Mouse (Mus musculus) olfactory bulb, adult 2 months (tissue): Measurements from ENCODE around the gene Pomt2. TPM values are rescaled to one million over a fixed set of nuclear protein-coding genes. Genes with fewer than 3 reads are reported as not detected.
A peak's percentile ranks its signal among the peaks of the same experiment; 100 is the strongest.

Experiments used
- H3K27ac ChIP-seq: fragments of 200-500 bp; 2 replicates; pipeline ENCODE4 v1.5.1; 2012; ENCODE audit warnings: low read depth, low read length; ENCODE audit not compliant: insufficient read depth
- H3K4me1 ChIP-seq: fragments of 200-500 bp; 2 replicates; pipeline ENCODE4 v1.6.1; 2012; ENCODE audit warnings: low read length; ENCODE audit not compliant: control insufficient read depth, insufficient read depth
- H3K4me3 ChIP-seq: fragments of 200-500 bp; 2 replicates; pipeline ENCODE4 v1.5.1; 2012; ENCODE audit warnings: mild to moderate bottlenecking, low read depth, low read length, moderate library complexity; ENCODE audit not compliant: insufficient read depth
- CTCF ChIP-seq: fragments of 200-500 bp; IDR thresholded peaks from 2 replicates; pipeline ENCODE4 v1.5.1; 2012; ENCODE audit warnings: low read depth, mild to moderate bottlenecking, low read length, moderate library complexity; ENCODE audit not compliant: insufficient read depth
- POLR2A ChIP-seq: fragments of 200-500 bp; IDR thresholded peaks from 2 replicates; pipeline ENCODE4 v1.6.1; 2012; ENCODE audit warnings: mild to moderate bottlenecking, low read depth, low read length, moderate library complexity; ENCODE audit not compliant: insufficient read depth
- WGBS: fragments of 180-500 bp; shearing (Covaris S2); methylation state at CpG from one replicate; pipeline ENCODE4 v1.1.7; 2018; 5-methylcytosine and 5-hydroxymethylcytosine counted together
- polyA plus RNA-seq: library from polyadenylated mRNA; stranded (reverse); fragments of >200 nt; gene quantifications from 2 replicates; pipeline ENCODE4 v1.2.4, GENCODE M21; 2012; ENCODE audit warnings: low replicate concordance; ENCODE audit not compliant: missing spikeins, insufficient read depth, insufficient read length

Gene Pomt2
- polyA plus RNA-seq = not detected in 2 replicates

- TF ChIP-seq CTCF (no peak), POLR2A (peak; percentile 49; the same call in 1 of the 2 replicates)
- under 1% methylated on average over 61 of the region's 61 CpGs for WGBS
- peak within 1 kb of the TSS; percentile 70 for H3K4me3 ChIP-seq
- no peaks in the 10 kb centered on the region for H3K4me1 ChIP-seq
- H3K27ac ChIP-seq = peak within 1 kb of the TSS; percentile 86
Observed at GRCm38 (mm10) chr12:87147395-87148089, at the start of gene Pomt2. Pomt2 (minus strand) TSS chr12:87147968.

- no peak overlapping the region for H3K27ac ChIP-seq
- peaks cover 5% of the 10 kb centered on the region; the same call in 1 of the 2 replicates for H3K4me1 ChIP-seq
- TF ChIP-seq POLR2A = no peak
- TF ChIP-seq CTCF = no peak
- no peak overlapping the region for H3K4me3 ChIP-seq
Observed at GRCm38 (mm10) chr12:87196310-87196709, 48.5 kb upstream of the Pomt2 start.

GRCm38 (mm10) chr12:87195069-87195468 lies 47.3 kb upstream of the Pomt2 start:
- TF ChIP-seq CTCF (no peak), POLR2A (no peak)
- Histone ChIP-seq H3K4me1 (peaks cover 5% of the 10 kb centered on the region; the same call in 1 of the 2 replicates), H3K27ac (no peak overlapping the region), H3K4me3 (no peak overlapping the region)
- 92% methylated on average over 1 of the region's 1 CpGs for WGBS

- TF ChIP-seq CTCF (no peak), POLR2A (no peak)
- Histone ChIP-seq H3K27ac (no peak overlapping the region), H3K4me1 (peaks cover 5% of the 10 kb centered on the region; the same call in 1 of the 2 replicates), H3K4me3 (no peak overlapping the region)
- 92% methylated on average over 3 of the region's 3 CpGs for whole genome bisulfite sequencing
Observed at GRCm38 (mm10) chr12:87193008-87193407, 45.2 kb upstream of the Pomt2 start.

GRCm38 (mm10) chr12:87177631-87178030 lies 29.9 kb upstream of the Pomt2 start:
- H3K4me3 ChIP-seq = no peak overlapping the region
- no peak for TF ChIP-seq CTCF
- TF ChIP-seq POLR2A = no peak
- H3K27ac ChIP-seq = no peak overlapping the region
- H3K4me1 ChIP-seq = peaks cover 14% of the 10 kb centered on the region
- WGBS = 96% methylated on average over 4 of the region's 4 CpGs

- 27% methylated on average over 4 of the region's 4 CpGs for WGBS
- H3K4me1 ChIP-seq = peaks cover 14% of the 10 kb centered on the region
Observed at GRCm38 (mm10) chr12:87175194-87175946, 27.6 kb upstream of the Pomt2 start.

GRCm38 (mm10) chr12:87160815-87161214 lies 13.0 kb upstream of the Pomt2 start:
- Histone ChIP-seq H3K4me3 (no peak overlapping the region), H3K4me1 (no peaks in the 10 kb centered on the region), H3K27ac (no peak overlapping the region)
- 90% methylated on average over 5 of the region's 5 CpGs for WGBS
- no peak for TF ChIP-seq CTCF
- TF ChIP-seq POLR2A = no peak

More at GRCm38 (mm10) chr12:87175194-87175946, 27.6 kb upstream of the Pomt2 start:
- TF ChIP-seq POLR2A (no peak), CTCF (no peak)
- Histone ChIP-seq H3K27ac (peak overlapping the region; percentile 79), H3K4me3 (no peak overlapping the region)

- no peak overlapping the region for H3K4me3 ChIP-seq
- WGBS = 80% methylated on average over 1 of the region's 1 CpGs
- no peak overlapping the region for H3K27ac ChIP-seq
- no peaks in the 10 kb centered on the region for H3K4me1 ChIP-seq
- TF ChIP-seq CTCF = no peak
- no peak for TF ChIP-seq POLR2A
Observed at GRCm38 (mm10) chr12:87160310-87160709, 12.5 kb upstream of the Pomt2 start.

GRCm38 (mm10) chr12:87158099-87158498 lies 10.3 kb upstream of the Pomt2 start:
- Histone ChIP-seq H3K4me1 (no peaks in the 10 kb centered on the region), H3K27ac (no peak overlapping the region), H3K4me3 (no peak overlapping the region)
- TF ChIP-seq CTCF (no peak), POLR2A (no peak)
- 71% methylated on average over 7 of the region's 7 CpGs for WGBS
